Mouse (Mus musculus): ENCODE data around the gene Zfp975. TPM values are rescaled to one million over a fixed set of nuclear protein-coding genes. Genes with fewer than 3 reads are reported as not detected.

Zfp975 gene
- polyA plus RNA-seq (2015; fragmentation: Illumina TruSeq; extraction: RNeasy Lipid Tissue Mini Kit (QIAGEN cat#74804); ENCODE audit: low read depth, low replicate concordance): 6.6 TPM

DNA sequence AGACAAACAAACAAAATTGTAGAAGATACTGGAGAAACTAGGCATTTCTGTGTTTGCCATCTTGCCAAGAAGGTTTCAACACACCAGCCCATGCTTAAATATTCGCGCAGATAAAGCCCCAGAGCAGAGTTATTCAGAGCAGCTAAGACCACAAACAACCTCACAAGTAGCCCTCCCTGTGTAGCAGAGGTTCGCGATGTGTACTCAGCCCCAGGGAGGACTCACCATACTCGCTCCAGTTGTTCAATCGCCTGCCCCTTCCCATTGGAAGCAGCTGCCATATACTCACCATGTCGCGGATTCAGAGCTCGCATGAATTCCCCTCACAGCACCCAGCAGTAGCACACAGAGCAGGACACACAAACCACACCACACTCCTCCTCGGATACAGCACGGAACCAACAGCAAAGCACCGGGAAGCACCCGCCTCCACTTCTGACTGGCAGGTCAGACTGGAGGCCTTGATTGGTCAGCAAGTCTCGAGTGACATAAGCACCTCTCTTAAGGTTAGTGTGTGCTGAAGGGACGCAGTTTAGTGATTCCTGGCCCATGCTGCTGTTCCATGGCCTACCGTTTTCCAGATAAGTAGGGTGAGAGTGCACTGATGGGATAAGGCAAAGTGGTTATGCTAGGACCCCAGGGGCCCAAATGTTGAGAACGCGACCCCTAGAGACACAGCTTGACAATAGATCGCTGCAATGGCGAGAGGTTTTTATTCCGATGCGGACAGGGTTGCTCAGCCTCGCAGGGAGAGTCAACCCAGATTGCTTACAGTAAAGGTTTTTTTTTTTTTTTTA, at the start of gene Zfp975:
Zfp975 (minus strand) TSS at position 381 of the 797 bp plus-strand sequence.

DNA sequence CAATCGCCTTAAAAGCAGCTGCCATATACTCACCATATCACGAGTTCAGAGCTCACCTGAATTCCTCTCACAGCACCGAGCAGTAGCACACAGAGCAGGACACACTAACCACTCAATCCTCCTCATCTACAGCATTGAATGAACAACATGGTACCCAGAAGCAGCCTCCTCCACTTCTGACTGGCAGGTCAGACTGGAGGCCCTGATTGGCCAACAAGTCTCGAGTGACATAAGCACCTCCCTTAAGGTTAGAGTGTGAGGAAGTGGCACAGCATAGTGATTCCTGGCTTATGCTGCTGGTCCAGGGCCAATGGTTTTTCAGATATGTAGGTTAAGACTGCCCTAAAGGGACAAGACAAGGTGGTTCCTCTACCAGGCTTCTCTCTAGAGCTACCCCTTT, 34.4 kb upstream of the Zfp975 start, which contains the start of gene Gm17067:
Gm17067 (minus strand) TSS at position 101 of the 400 bp plus-strand sequence.

DNA sequence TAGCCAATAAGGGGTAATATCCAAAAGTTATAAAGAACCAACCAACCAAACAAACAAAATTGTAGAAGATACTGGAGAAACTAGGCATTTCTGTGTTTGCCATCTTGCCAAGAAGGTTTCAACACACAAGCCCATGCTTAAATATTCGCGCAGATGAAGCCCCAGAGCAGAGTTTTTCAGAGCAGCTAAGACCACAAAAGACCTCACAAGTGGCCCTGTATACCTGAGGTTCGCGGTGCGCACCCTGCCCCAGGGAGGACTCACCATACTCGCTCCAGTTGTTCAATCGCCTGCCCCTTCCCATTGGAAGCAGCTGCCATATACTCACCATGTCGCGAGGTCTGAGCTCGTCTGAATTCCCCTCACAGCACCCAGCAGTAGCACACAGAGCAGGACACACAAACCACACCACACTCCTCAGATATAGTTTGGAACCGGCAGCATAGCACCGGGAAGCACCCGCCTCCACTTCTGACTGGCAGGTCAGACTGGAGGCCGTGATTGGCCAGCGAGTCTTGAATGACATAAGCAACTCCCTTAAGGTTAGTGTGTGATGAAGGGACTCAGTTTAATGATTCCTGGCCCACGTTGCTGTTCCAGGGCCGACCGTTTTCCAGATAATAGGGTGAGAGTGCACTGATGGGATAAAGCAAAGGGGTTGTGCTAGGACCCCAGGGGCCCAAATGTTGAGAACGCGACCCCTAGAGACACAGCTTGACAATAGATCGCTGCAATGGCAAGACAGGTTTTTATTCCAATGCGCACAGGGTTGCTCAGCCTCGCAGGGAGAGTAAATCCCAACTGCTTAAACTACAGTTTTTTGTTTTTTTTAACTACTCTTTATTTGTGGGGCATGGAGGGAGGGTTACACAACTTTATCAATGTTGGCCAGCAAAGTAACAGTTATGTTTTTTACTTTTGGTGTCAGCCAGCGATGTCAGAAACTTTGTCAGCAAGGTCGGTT, 50.1 kb downstream of the Zfp975 start, which contains the start of gene Zfp976:
Zfp976 (minus strand) TSS at position 437 of the 964 bp plus-strand sequence.

Other genes starting within 250 kb of the Zfp975 start
- not detected for gene 4933421I07Rik, start 244.6 kb downstream of the Zfp975 start, polyA plus RNA-seq (2015; fragmentation: Illumina TruSeq; extraction: RNeasy Lipid Tissue Mini Kit (QIAGEN cat#74804); ENCODE audit: low read depth, low replicate concordance)
- gene Zfp141, start 187.0 kb downstream of the Zfp975 start, polyA plus RNA-seq (2015; fragmentation: Illumina TruSeq; extraction: RNeasy Lipid Tissue Mini Kit (QIAGEN cat#74804); ENCODE audit: low read depth, low replicate concordance): 10.1 TPM
- gene Gm21028, start 114.2 kb downstream of the Zfp975 start, polyA plus RNA-seq (2015; fragmentation: Illumina TruSeq; extraction: RNeasy Lipid Tissue Mini Kit (QIAGEN cat#74804); ENCODE audit: low read depth, low replicate concordance): not detected
- 1.1 TPM for gene Zfp977, start 100.2 kb downstream of the Zfp975 start, polyA plus RNA-seq (2015; fragmentation: Illumina TruSeq; extraction: RNeasy Lipid Tissue Mini Kit (QIAGEN cat#74804); ENCODE audit: low read depth, low replicate concordance)
- 2.1 TPM for gene Zfp976, start 50.2 kb downstream of the Zfp975 start, polyA plus RNA-seq (2015; fragmentation: Illumina TruSeq; extraction: RNeasy Lipid Tissue Mini Kit (QIAGEN cat#74804); ENCODE audit: low read depth, low replicate concordance)
- not detected for gene Gm17067, start 34.3 kb upstream of the Zfp975 start, polyA plus RNA-seq (2015; fragmentation: Illumina TruSeq; extraction: RNeasy Lipid Tissue Mini Kit (QIAGEN cat#74804); ENCODE audit: low read depth, low replicate concordance)
- not detected for gene Vmn2r62, start 100.8 kb upstream of the Zfp975 start, polyA plus RNA-seq (2015; fragmentation: Illumina TruSeq; extraction: RNeasy Lipid Tissue Mini Kit (QIAGEN cat#74804); ENCODE audit: low read depth, low replicate concordance)
- gene Gm2381, start 174.5 kb upstream of the Zfp975 start, polyA plus RNA-seq (2015; fragmentation: Illumina TruSeq; extraction: RNeasy Lipid Tissue Mini Kit (QIAGEN cat#74804); ENCODE audit: low read depth, low replicate concordance): not detected
- not detected for gene Vmn2r63, start 241.1 kb upstream of the Zfp975 start, polyA plus RNA-seq (2015; fragmentation: Illumina TruSeq; extraction: RNeasy Lipid Tissue Mini Kit (QIAGEN cat#74804); ENCODE audit: low read depth, low replicate concordance)